Mouse (Mus musculus): ENCODE measurements around the gene Jarid2.

- TF ChIP-seq CTCF (IDR thresholded peaks at IDR 0.05) = no peak
- TF ChIP-seq POLR2A (IDR thresholded peaks at IDR 0.05; ENCODE audit: insufficient read depth, low read depth, low read length) = no peak
These were observed 175.0 kb downstream of the Jarid2 start for GRCm38 (mm10) chr13:44904271-44904670.

Data from heart, adult 2 months (tissue).